Mouse (Mus musculus): Measurements from ENCODE around the gene 4930523C07Rik. TPM values are rescaled to one million over a fixed set of nuclear protein-coding genes. Genes with fewer than 3 reads are reported as not detected.

4930523C07Rik gene
- polyA plus RNA-seq, 1 experiment from 2014 or later = 2.5 TPM

DNA sequence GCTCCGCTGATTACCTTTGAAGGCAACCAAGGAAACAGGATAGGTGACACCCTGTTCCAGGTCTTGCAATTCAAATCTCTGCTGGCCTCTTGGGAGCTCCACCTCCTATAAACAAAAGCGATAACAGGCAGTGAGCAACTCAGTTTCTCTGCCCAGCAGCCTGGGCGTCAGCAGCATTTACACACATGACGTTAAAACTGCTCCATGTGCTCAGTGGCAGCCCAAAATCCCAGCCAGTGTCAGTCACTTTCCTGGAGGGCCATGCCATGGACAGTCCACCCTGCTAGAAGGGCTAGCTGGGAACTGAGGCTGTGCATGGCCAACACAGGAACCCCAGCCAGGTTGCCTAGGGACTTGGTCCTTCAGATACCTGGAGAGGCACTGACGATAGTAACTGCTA, 61.2 kb downstream of the 4930523C07Rik start:
- no peaks in the 10 kb centered on the region for H3K4me1 ChIP-seq (replicated peaks; ENCODE audit: control insufficient read depth, insufficient read depth, low read length)
- H3K4me3 ChIP-seq (ENCODE audit: low read depth, low read length) = no peak overlapping the region
- WGBS = 89% methylated on average over 5 of the region's 5 CpGs
- no peak overlapping the region for H3K9ac ChIP-seq (ENCODE audit: low read depth, low read length)
- no peaks in the 10 kb centered on the region for H3K36me3 ChIP-seq (ENCODE audit: control insufficient read depth, insufficient read depth, low read length)
- DNase-seq (ENCODE audit: low spot score) (no peak), ATAC-seq (ENCODE audit: low FRiP score) (no peak)
- no peak overlapping the region for H3K27ac ChIP-seq (ENCODE audit: low read depth, low read length)
- H3K4me2 ChIP-seq (replicated peaks; ENCODE audit: low read depth, low read length) = no peak overlapping the region
- H3K27me3 ChIP-seq (ENCODE audit: control insufficient read depth, insufficient read depth, low read length) = no peaks in the 10 kb centered on the region
- no peaks in the 10 kb centered on the region for H3K9me3 ChIP-seq (ENCODE audit: control insufficient read depth, low read length)

DNA sequence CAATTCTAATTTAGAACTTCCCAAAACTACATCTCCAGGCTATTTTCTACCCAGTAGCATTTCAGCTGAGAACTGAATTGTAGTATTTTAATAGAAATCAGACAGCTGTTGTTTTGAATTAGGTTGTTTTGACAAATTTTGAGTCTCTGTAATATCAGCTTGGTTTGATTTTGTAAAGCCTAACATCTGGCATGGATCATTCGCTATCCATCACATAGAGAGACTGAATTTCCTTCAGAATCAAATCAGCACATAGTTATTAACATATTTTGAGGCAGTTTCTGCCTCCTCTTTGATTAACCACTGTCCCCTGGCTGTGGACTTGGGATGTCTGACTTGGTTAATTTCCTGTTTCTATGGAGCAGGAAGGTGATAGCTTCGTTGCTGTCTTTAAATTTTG, 64.4 kb downstream of the 4930523C07Rik start:
- Histone ChIP-seq H3K4me3 (ENCODE audit: low read depth, low read length) (no peak overlapping the region), H3K4me1 (replicated peaks; ENCODE audit: control insufficient read depth, insufficient read depth, low read length) (no peaks in the 10 kb centered on the region), H3K9ac (ENCODE audit: low read depth, low read length) (no peak overlapping the region), H3K27me3 (ENCODE audit: control insufficient read depth, insufficient read depth, low read length) (no peaks in the 10 kb centered on the region), H3K36me3 (ENCODE audit: control insufficient read depth, insufficient read depth, low read length) (no peaks in the 10 kb centered on the region), H3K27ac (ENCODE audit: low read depth, low read length) (no peak overlapping the region), H3K9me3 (ENCODE audit: control insufficient read depth, low read length) (no peaks in the 10 kb centered on the region), H3K4me2 (replicated peaks; ENCODE audit: low read depth, low read length) (no peak overlapping the region)
- ATAC-seq (ENCODE audit: low FRiP score) = no peak
- 81% methylated on average over 2 of the region's 2 CpGs for WGBS
- DNase-seq (ENCODE audit: low spot score) = no peak

DNA sequence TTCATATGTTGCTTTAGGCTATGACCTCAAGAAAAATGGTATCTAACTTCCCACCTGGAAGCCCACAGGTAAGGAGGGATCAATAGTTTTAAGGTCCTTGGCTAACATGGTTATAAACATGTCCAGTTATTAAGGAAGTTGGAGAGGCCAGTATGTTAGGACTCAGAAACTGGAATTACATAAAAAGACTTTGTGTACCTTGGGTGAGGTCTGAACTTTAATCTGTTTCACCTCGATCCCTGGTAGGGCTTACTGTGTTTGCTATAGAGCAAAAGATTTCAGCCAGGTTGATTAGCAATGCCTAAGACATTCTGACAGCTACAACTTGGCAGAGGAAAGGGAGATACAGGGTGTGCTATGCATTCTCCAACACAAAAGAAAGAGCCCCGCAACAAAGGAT, 79.8 kb downstream of the 4930523C07Rik start:
- DNase-seq (ENCODE audit: low spot score) = no peak
- no peaks in the 10 kb centered on the region for H3K27me3 ChIP-seq (ENCODE audit: control insufficient read depth, insufficient read depth, low read length)
- no peaks in the 10 kb centered on the region for H3K36me3 ChIP-seq (ENCODE audit: control insufficient read depth, insufficient read depth, low read length)
- 87% methylated on average over 2 of the region's 2 CpGs for WGBS
- no peaks in the 10 kb centered on the region for H3K4me1 ChIP-seq (replicated peaks; ENCODE audit: control insufficient read depth, insufficient read depth, low read length)
- no peak for ATAC-seq (ENCODE audit: low FRiP score)
- no peak overlapping the region for H3K4me3 ChIP-seq (ENCODE audit: low read depth, low read length)
- no peak overlapping the region for H3K27ac ChIP-seq (ENCODE audit: low read depth, low read length)
- H3K9me3 ChIP-seq (ENCODE audit: control insufficient read depth, low read length) = no peaks in the 10 kb centered on the region
- H3K9ac ChIP-seq (ENCODE audit: low read depth, low read length) = no peak overlapping the region
- no peak overlapping the region for H3K4me2 ChIP-seq (replicated peaks; ENCODE audit: low read depth, low read length)

Other genes with a start within 250 kb of the 4930523C07Rik start
- 0.03 TPM in 1 of 2 replicates, not detected in the other for gene Tnn, start 109.2 kb downstream of the 4930523C07Rik start, polyA plus RNA-seq (2014; fragmentation: Nextera tagmentation; extraction: Ambion mirVana)
- 221 and 233 TPM in 2 replicates for gene Mrps14, start 150.8 kb downstream of the 4930523C07Rik start, polyA plus RNA-seq (2014; fragmentation: Nextera tagmentation; extraction: Ambion mirVana)
- gene Cacybp, start 168.5 kb downstream of the 4930523C07Rik start, polyA plus RNA-seq (2014; fragmentation: Nextera tagmentation; extraction: Ambion mirVana) = 299 and 310 TPM in 2 replicates

Data from hindbrain, embryonic 11.5 days (tissue).